Mouse (Mus musculus): ENCODE measurements at regions not wholly inside any gene's neighbourhood (a gene's known extent, or its start where the extent isn't known, plus 50 kb on each side); places are given as distances from the start of the nearest gene placed in this dataset.

- 0 out of 2 replicates have a peak, but pooled peaks cover 4% of the 10 kb centered on the region for H3K4me1 ChIP-seq (replicated peaks; ENCODE audit: control insufficient read depth, insufficient read depth, low read length)
- H3K4me2 ChIP-seq (ENCODE audit: low read length), result no peak overlapping the region
- no peak overlapping the region for H3K9ac ChIP-seq (replicated peaks; ENCODE audit: low read depth, low read length)
- 7% methylated on average over 2 of the region's 2 CpGs for WGBS
- H3K4me3 ChIP-seq (replicated peaks; ENCODE audit: low read length), result no peak overlapping the region
- no peak overlapping the region for H3K27ac ChIP-seq (ENCODE audit: low read length)
- no peaks in the 10 kb centered on the region for H3K9me3 ChIP-seq (ENCODE audit: control insufficient read depth, low read length)
- H3K36me3 ChIP-seq (ENCODE audit: control insufficient read depth, insufficient read depth), result no peaks in the 10 kb centered on the region
- no peaks in the 10 kb centered on the region for H3K27me3 ChIP-seq (replicated peaks; ENCODE audit: control insufficient read depth, insufficient read depth, low read length)
- peak; percentile 95 for ATAC-seq
These were observed 62.5 kb downstream of the Rad51ap2 start for GRCm38 (mm10) chr12:11518379-11518778.

- no peaks in the 10 kb centered on the region for H3K27me3 ChIP-seq (replicated peaks; ENCODE audit: control insufficient read depth, insufficient read depth, low read length)
- no peak overlapping the region for H3K9ac ChIP-seq (replicated peaks; ENCODE audit: low read depth, low read length)
- 64% methylated on average over 6 of the region's 6 CpGs for WGBS
- no peaks in the 10 kb centered on the region for H3K36me3 ChIP-seq (ENCODE audit: control insufficient read depth, insufficient read depth)
- H3K27ac ChIP-seq (ENCODE audit: low read length), result no peak overlapping the region
- H3K9me3 ChIP-seq (ENCODE audit: control insufficient read depth, low read length), result no peaks in the 10 kb centered on the region
- no peak overlapping the region for H3K4me3 ChIP-seq (replicated peaks; ENCODE audit: low read length)
- H3K4me2 ChIP-seq (ENCODE audit: low read length), result no peak overlapping the region
- no peaks in the 10 kb centered on the region for H3K4me1 ChIP-seq (replicated peaks; ENCODE audit: control insufficient read depth, insufficient read depth, low read length)
- no peak for ATAC-seq
These were observed 107.0 kb downstream of the Rad51ap2 start for GRCm38 (mm10) chr12:11562891-11563290.

DNA sequence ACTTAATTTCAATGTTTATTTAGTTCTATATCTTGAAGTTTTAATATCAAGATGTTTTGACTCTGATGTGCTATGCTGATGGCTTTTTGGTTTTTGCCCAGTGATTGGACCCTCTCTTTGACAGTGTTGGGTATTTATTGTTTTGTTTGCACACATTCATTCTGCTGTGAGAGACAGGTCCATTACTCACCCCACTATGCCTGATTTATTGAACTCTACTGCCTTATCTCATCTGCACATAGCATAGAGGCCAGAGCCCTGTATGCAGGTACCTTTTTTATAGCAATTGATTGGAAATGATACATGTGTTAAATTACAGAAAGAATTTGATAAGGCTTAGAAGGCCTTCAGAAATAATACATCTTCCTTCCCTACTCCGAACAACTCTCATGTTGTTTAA is 114.3 kb downstream of the Rad51ap2 start:
- 96% methylated on average over 1 of the region's 1 CpGs for WGBS
- Histone ChIP-seq H3K4me2 (ENCODE audit: low read length) (no peak overlapping the region), H3K4me3 (replicated peaks; ENCODE audit: low read length) (no peak overlapping the region), H3K9me3 (ENCODE audit: control insufficient read depth, low read length) (no peaks in the 10 kb centered on the region), H3K4me1 (replicated peaks; ENCODE audit: control insufficient read depth, insufficient read depth, low read length) (no peaks in the 10 kb centered on the region), H3K36me3 (ENCODE audit: control insufficient read depth, insufficient read depth) (no peaks in the 10 kb centered on the region), H3K27ac (ENCODE audit: low read length) (no peak overlapping the region), H3K9ac (replicated peaks; ENCODE audit: low read depth, low read length) (no peak overlapping the region), H3K27me3 (replicated peaks; ENCODE audit: control insufficient read depth, insufficient read depth, low read length) (no peaks in the 10 kb centered on the region)
- ATAC-seq, result no peak

- Histone ChIP-seq H3K9ac (replicated peaks; ENCODE audit: low read depth, low read length) (no peak overlapping the region), H3K27me3 (replicated peaks; ENCODE audit: control insufficient read depth, insufficient read depth, low read length) (no peaks in the 10 kb centered on the region), H3K36me3 (ENCODE audit: control insufficient read depth, insufficient read depth) (no peaks in the 10 kb centered on the region), H3K9me3 (ENCODE audit: control insufficient read depth, low read length) (no peaks in the 10 kb centered on the region), H3K4me3 (replicated peaks; ENCODE audit: low read length) (no peak overlapping the region), H3K4me1 (replicated peaks; ENCODE audit: control insufficient read depth, insufficient read depth, low read length) (no peaks in the 10 kb centered on the region), H3K4me2 (ENCODE audit: low read length) (no peak overlapping the region), H3K27ac (ENCODE audit: low read length) (no peak overlapping the region)
- no peak for ATAC-seq
- 87% methylated on average over 2 of the region's 2 CpGs for WGBS
These were observed 148.1 kb downstream of the Rad51ap2 start for GRCm38 (mm10) chr12:11603946-11604345.

GRCm38 (mm10) chr12:11608733-11609132 is 152.9 kb downstream of the Rad51ap2 start:
- Histone ChIP-seq H3K4me3 (replicated peaks; ENCODE audit: low read length) (no peak overlapping the region), H3K9me3 (ENCODE audit: control insufficient read depth, low read length) (no peaks in the 10 kb centered on the region), H3K36me3 (ENCODE audit: control insufficient read depth, insufficient read depth) (no peaks in the 10 kb centered on the region), H3K27me3 (replicated peaks; ENCODE audit: control insufficient read depth, insufficient read depth, low read length) (no peaks in the 10 kb centered on the region), H3K27ac (ENCODE audit: low read length) (no peak overlapping the region), H3K9ac (replicated peaks; ENCODE audit: low read depth, low read length) (no peak overlapping the region), H3K4me2 (ENCODE audit: low read length) (no peak overlapping the region), H3K4me1 (replicated peaks; ENCODE audit: control insufficient read depth, insufficient read depth, low read length) (no peaks in the 10 kb centered on the region)
- no peak for ATAC-seq

- H3K4me1 ChIP-seq (replicated peaks; ENCODE audit: control insufficient read depth, insufficient read depth, low read length), result no peaks in the 10 kb centered on the region
- no peak overlapping the region for H3K9ac ChIP-seq (replicated peaks; ENCODE audit: low read depth, low read length)
- no peaks in the 10 kb centered on the region for H3K9me3 ChIP-seq (ENCODE audit: control insufficient read depth, low read length)
- no peak overlapping the region for H3K27ac ChIP-seq (ENCODE audit: low read length)
- no peaks in the 10 kb centered on the region for H3K36me3 ChIP-seq (ENCODE audit: control insufficient read depth, insufficient read depth)
- no peak for ATAC-seq
- H3K4me2 ChIP-seq (ENCODE audit: low read length), result no peak overlapping the region
- WGBS, result 91% methylated on average over 2 of the region's 2 CpGs
- H3K4me3 ChIP-seq (replicated peaks; ENCODE audit: low read length), result no peak overlapping the region
- H3K27me3 ChIP-seq (replicated peaks; ENCODE audit: control insufficient read depth, insufficient read depth, low read length), result no peaks in the 10 kb centered on the region
These were observed 155.8 kb downstream of the Rad51ap2 start for GRCm38 (mm10) chr12:11611656-11612055.

GRCm38 (mm10) chr12:11615237-11615636 is 159.4 kb downstream of the Rad51ap2 start:
- no peak overlapping the region for H3K9ac ChIP-seq (replicated peaks; ENCODE audit: low read depth, low read length)
- no peaks in the 10 kb centered on the region for H3K36me3 ChIP-seq (ENCODE audit: control insufficient read depth, insufficient read depth)
- H3K27ac ChIP-seq (ENCODE audit: low read length), result no peak overlapping the region
- 79% methylated on average over 2 of the region's 2 CpGs for WGBS
- no peaks in the 10 kb centered on the region for H3K4me1 ChIP-seq (replicated peaks; ENCODE audit: control insufficient read depth, insufficient read depth, low read length)
- no peak overlapping the region for H3K4me3 ChIP-seq (replicated peaks; ENCODE audit: low read length)
- no peak overlapping the region for H3K4me2 ChIP-seq (ENCODE audit: low read length)
- H3K27me3 ChIP-seq (replicated peaks; ENCODE audit: control insufficient read depth, insufficient read depth, low read length), result no peaks in the 10 kb centered on the region
- no peak for ATAC-seq
- H3K9me3 ChIP-seq (ENCODE audit: control insufficient read depth, low read length), result no peaks in the 10 kb centered on the region

GRCm38 (mm10) chr12:11623561-11623960 is 167.7 kb downstream of the Rad51ap2 start:
- H3K4me2 ChIP-seq (ENCODE audit: low read length), result no peak overlapping the region
- H3K27me3 ChIP-seq (replicated peaks; ENCODE audit: control insufficient read depth, insufficient read depth, low read length), result no peaks in the 10 kb centered on the region
- no peak overlapping the region for H3K4me3 ChIP-seq (replicated peaks; ENCODE audit: low read length)
- H3K4me1 ChIP-seq (replicated peaks; ENCODE audit: control insufficient read depth, insufficient read depth, low read length), result no peaks in the 10 kb centered on the region
- H3K27ac ChIP-seq (ENCODE audit: low read length), result no peak overlapping the region
- no peak for ATAC-seq
- no peak overlapping the region for H3K9ac ChIP-seq (replicated peaks; ENCODE audit: low read depth, low read length)
- WGBS, result 96% methylated on average over 1 of the region's 1 CpGs
- no peaks in the 10 kb centered on the region for H3K36me3 ChIP-seq (ENCODE audit: control insufficient read depth, insufficient read depth)
- H3K9me3 ChIP-seq (ENCODE audit: control insufficient read depth, low read length), result no peaks in the 10 kb centered on the region

DNA sequence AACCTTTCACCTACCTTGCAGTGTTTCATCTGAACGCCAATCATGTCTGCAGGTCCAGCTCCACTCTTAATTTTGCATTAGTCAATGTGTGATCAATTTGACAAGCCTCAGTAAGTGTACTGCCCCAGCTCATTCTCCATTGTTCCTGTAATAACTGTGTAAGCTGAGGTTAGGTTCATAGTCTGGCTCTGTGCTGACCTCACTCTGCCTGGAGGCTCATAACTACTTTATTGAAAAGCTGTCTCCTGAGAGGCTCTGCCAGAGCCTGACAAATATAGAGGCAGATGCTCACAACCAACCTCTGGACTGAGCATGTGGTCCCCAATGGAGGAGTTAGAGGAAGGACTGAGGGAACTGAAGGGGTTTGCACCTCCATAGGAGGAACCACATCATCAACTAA is 174.3 kb downstream of the Rad51ap2 start:
- no peak overlapping the region for H3K27ac ChIP-seq (ENCODE audit: low read length)
- no peaks in the 10 kb centered on the region for H3K4me1 ChIP-seq (replicated peaks; ENCODE audit: control insufficient read depth, insufficient read depth, low read length)
- no peak for ATAC-seq
- H3K36me3 ChIP-seq (ENCODE audit: control insufficient read depth, insufficient read depth), result no peaks in the 10 kb centered on the region
- H3K9ac ChIP-seq (replicated peaks; ENCODE audit: low read depth, low read length), result no peak overlapping the region
- H3K4me3 ChIP-seq (replicated peaks; ENCODE audit: low read length), result no peak overlapping the region
- 70% methylated on average over 1 of the region's 1 CpGs for WGBS
- no peak overlapping the region for H3K4me2 ChIP-seq (ENCODE audit: low read length)
- H3K27me3 ChIP-seq (replicated peaks; ENCODE audit: control insufficient read depth, insufficient read depth, low read length), result no peaks in the 10 kb centered on the region
- no peaks in the 10 kb centered on the region for H3K9me3 ChIP-seq (ENCODE audit: control insufficient read depth, low read length)

GRCm38 (mm10) chr12:11631790-11632189 is 175.9 kb downstream of the Rad51ap2 start:
- no peak overlapping the region for H3K4me3 ChIP-seq (replicated peaks; ENCODE audit: low read length)
- H3K27me3 ChIP-seq (replicated peaks; ENCODE audit: control insufficient read depth, insufficient read depth, low read length), result no peaks in the 10 kb centered on the region
- no peak overlapping the region for H3K27ac ChIP-seq (ENCODE audit: low read length)
- 48% methylated on average over 1 of the region's 1 CpGs for WGBS
- H3K9ac ChIP-seq (replicated peaks; ENCODE audit: low read depth, low read length), result no peak overlapping the region
- ATAC-seq, result no peak
- no peaks in the 10 kb centered on the region for H3K36me3 ChIP-seq (ENCODE audit: control insufficient read depth, insufficient read depth)
- H3K9me3 ChIP-seq (ENCODE audit: control insufficient read depth, low read length), result no peaks in the 10 kb centered on the region
- no peaks in the 10 kb centered on the region for H3K4me1 ChIP-seq (replicated peaks; ENCODE audit: control insufficient read depth, insufficient read depth, low read length)
- H3K4me2 ChIP-seq (ENCODE audit: low read length), result no peak overlapping the region

All from forebrain, embryonic 16.5 days (tissue).